Mouse (Mus musculus): Measurements from ENCODE around the gene Ikzf3. TPM values are rescaled to one million over a fixed set of nuclear protein-coding genes. Genes with fewer than 3 reads are reported as not detected.

Ikzf3 gene
- total RNA-seq, 2 experiments from 2014 or later: not detected

DNA sequence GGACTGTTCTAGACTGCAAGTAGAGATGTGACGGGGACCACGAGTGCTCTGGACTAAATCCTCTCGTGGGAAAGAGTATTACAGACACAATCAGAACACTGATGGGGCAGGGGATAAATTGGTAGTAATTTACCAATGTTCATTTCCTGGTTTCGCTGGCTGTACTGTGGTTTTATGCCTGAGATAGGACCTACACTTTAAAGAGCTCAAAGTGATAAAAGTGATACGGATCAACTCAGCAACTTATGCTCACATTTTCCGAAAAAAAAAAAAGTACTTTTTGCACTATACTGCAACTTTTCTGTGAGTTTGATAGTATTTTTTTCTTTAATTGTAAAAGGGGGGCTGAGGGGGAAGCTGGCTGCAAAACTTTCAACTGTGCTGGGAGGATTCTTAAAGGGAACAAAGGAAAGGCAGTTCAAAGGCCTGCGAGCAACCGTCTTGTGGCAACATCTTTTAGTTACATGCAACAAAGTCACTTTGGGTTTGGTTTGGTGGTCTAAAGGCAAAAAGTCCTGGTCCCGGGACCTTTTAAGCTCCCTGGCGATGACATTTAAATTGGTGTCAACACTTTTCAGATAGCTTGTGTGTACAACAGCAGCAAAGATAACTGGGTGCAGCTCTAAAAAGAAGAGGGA, 18.9 kb downstream of the Ikzf3 start:
- intact Hi-C loops (cut with DNase I): no loop called here
- DNase-seq (ENCODE audit: low spot score in 2 of 2): no peak

GRCm38 (mm10) chr11:98525140-98525539, 20.7 kb downstream of the Ikzf3 start:
- no peak for DNase-seq (ENCODE audit: low spot score in 2 of 2)

DNA sequence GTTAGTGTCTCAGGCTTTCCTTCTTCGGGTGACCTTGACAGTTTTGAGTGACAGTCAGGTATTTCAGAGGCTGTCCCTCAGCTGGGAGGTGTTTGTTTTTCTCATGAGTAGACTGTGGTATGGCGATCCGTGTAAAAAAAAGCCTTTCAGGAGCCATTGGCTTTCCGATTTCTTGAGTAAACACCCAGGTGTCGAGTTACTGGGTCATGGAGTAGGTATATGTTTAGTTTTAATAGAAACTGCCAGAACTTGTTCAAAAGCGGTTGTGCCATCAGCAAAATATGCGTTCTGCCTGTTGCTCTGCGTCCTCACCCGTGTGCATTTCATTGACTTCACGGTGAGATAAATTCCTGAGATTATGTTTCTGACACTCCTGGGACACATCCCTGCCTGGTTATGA, 25.4 kb downstream of the Ikzf3 start:
- no peak for DNase-seq (ENCODE audit: low spot score in 2 of 2)
- intact Hi-C loops (cut with DNase I): no loop called here

More at GRCm38 (mm10) chr11:98525140-98525539, 20.7 kb downstream of the Ikzf3 start:
- intact Hi-C loops (cut with DNase I): no loop called here

DNA sequence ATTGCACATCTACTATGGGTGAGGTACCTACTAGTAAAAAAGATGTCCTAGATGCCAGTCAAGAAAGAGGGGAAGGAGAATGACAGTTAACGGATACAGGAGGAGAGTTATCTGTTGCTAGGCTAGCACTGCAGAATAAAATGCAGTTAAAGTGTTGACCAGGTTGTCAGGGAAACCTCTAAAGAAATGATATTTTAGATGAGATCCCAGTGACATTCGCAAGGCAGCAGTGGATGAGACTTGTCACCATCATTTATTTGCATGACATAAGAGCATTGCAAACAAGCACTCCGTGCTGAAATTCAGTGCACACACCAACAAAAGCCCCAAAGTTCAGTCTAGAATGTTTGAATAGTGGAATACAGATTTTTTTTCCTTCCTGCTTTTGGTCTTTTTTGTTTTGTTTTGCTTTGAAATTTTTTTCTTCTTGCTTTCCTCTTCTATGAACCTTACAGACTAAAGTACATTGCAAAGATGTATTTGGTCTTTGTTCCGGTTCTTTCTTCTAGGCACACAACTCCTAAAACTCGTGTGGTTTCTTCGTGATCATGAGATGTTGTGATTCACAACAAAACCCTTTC, 32.4 kb downstream of the Ikzf3 start:
- intact Hi-C loops (cut with DNase I): no loop called here

DNA sequence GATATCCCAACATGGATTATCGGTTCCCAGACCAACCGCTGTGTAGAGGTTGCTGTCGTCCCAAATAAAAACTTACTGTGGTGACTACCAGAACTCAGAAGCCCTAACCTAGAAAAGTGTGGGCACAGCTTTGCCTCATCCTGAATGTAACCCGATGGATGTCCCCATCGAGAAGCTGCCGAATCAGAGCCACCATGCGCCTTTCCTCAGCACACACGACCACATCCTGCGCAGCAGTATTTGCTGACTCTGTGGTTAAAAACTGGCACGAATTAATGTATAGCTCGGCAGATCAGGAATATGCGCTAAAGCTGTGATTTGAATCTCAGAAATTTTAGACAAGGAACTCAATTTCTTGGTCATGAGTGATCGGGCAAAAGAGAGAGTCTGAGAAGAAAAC, 33.0 kb downstream of the Ikzf3 start:
- intact Hi-C loops (cut with DNase I): no loop called here
- no peak for DNase-seq (ENCODE audit: low spot score in 2 of 2)

More for the DNA sequence above, 32.4 kb downstream of the Ikzf3 start:
- DNase-seq (ENCODE audit: low spot score in 2 of 2): no peak

DNA sequence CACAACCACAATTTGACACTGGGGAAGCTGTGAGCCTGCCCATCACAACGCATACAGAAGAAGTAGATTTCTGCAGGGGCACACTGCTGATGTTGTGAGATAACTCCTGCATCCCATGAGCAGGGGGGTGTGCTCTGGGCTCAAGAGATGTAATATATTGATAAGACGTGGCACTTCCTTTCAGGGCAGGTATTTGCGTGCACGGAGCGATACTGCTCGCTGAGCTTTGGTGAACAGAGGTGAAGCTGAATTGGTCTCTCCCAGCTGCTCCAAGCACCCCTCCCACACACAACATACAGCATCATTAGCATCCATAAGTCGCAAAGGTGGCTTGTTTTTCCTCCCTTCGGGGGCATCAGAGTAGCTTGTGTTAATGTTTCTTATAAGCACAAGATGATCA, 35.7 kb downstream of the Ikzf3 start:
- no peak for DNase-seq (ENCODE audit: low spot score in 2 of 2)
- intact Hi-C loops (cut with DNase I): no loop called here

DNA sequence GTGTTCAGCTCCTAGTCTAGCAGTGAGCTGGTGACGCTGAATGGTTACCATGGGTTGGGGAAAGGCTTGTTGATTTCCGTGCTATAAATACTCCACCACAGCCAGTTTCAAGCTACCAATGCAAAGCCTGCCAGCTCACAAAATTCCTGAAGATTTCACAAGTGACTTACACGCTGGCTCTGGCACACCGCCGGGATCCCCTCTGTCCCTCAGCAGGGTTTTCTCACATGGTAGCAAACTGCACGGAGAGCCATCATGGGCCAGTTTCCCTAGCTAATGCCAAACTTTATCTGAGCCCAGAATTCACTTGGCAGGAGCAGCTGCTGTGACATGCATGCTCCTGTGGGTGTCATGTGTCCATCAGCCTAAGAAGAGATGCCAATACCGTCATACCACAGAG, 36.4 kb downstream of the Ikzf3 start:
- DNase-seq (ENCODE audit: low spot score in 2 of 2): peak; percentile 13 to 19
- intact Hi-C loops (cut with DNase I): no loop called here

DNA sequence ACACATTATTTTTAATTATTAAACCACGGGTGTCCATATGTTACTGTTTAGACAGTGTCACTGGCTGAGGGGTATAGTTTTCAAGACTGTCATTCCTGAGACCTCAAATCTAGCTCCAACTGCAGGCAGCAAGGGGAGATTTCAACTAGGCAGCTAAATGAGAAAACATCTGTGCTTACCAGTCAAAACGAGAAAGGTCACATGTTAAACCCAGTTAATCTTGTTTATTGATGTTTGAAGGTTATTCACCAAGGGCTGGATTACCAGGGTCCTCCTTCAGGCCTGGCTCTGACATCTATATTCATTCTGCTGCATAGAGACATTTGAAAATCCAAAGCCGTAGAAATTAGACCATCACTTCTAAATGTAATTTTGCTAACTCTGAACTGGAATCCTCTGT, 40.9 kb downstream of the Ikzf3 start:
- intact Hi-C loops (cut with DNase I): no loop called here
- DNase-seq (ENCODE audit: low spot score in 2 of 2): no peak

DNA sequence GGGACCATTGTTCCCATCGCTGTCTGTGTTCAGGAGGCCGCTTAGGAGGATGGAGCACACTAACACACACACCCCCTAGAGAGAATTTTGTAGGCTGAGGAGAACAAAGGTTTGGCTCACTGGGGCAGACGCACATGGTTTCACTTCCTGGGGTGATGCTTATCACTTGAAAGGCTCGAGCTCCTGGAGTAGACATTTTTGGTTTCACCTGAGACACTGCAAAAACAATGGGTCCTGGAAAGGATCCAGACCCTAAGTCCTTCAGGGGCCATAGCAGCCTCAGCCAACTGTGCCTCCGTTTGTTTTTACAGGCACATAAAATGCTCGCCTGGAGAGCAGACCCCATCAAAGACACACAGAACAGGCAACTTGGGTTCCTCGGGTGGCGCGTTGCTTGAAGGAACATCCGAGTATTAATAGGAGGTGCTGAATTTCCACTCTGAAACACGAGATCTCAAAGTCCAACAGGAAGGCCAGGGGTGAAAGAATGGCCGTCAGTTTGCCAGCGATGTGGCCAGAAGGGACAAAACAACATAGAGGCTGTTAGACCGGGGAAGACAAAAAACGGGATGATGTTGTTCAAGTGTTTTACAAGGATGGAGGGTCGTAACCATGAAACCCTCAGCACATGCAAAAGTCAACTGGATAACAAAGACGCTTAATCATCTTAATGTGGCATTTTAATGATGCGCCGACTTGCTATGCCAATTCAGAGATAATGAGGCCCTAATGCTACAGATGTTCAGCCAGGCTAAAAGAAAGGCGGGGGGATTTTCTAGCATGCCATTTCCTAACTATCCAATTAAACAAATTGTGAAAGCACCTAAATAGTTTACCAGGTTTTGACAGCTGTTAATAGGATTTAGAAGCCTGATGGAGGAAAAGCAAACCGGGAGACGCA, 48.2 kb downstream of the Ikzf3 start:
- no peak for DNase-seq (ENCODE audit: low spot score in 2 of 2)
- intact Hi-C loops (cut with DNase I): no loop called here

DNA sequence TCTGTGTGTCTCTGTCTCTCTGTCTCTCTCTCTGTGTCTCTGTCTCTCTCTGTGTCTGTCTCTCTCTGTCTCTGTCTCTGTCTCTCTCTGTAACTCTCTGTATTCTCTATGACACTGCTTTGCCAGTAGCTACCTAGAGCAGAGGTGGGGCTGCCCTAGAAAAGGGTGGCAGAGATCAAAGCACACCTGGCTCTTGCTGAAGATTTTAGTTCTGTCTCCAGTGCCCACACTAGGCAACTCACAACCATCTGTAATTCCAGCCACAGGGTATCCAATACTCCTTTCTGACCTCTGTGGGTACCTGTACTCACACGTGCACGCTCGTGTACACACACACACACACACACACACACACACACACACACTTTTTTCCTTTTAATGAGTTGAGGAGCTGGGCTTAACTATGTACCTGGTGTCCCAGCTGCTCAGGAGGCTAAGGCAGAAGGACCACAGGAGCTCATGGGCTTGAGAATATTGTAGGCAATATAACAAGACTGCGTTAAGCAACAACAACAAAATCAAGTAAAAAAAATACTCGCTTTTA, 50.6 kb downstream of the Ikzf3 start:
- intact Hi-C loops (cut with DNase I): no loop called here
- DNase-seq (ENCODE audit: low spot score in 2 of 2): no peak

- no peak for DNase-seq (ENCODE audit: low spot score in 2 of 2)
- intact Hi-C loops (cut with DNase I): no loop called here
These were observed 52.4 kb downstream of the Ikzf3 start for GRCm38 (mm10) chr11:98493394-98493793.

DNA sequence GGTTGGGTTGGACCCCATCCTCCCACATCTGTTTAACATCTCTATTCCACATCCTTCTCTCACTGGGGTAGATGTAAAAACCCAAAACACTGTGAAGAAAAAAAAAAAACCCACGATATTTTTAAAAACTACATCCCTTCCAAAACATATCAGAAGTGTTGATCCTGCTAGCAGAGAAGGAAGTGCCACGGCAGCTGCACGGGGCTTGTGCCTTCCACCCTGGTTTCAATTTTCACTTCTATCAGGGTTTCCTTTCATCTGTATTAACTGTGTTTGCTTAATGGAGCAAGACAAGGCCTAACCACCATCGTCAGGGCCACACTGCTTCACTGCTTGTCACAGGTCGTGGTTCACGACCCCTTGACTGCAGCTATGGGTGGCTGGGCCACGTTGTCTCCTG, 52.9 kb downstream of the Ikzf3 start:
- no peak for DNase-seq (ENCODE audit: low spot score in 2 of 2)
- intact Hi-C loops (cut with DNase I): no loop called here

GRCm38 (mm10) chr11:98491571-98491970, 54.3 kb downstream of the Ikzf3 start:
- DNase-seq (ENCODE audit: low spot score in 2 of 2): no peak
- intact Hi-C loops (cut with DNase I): no loop called here

GRCm38 (mm10) chr11:98488540-98489234, 57.1 kb downstream of the Ikzf3 start:
- intact Hi-C loops (cut with DNase I): no loop called here
- DNase-seq (ENCODE audit: low spot score in 2 of 2): no peak

DNA sequence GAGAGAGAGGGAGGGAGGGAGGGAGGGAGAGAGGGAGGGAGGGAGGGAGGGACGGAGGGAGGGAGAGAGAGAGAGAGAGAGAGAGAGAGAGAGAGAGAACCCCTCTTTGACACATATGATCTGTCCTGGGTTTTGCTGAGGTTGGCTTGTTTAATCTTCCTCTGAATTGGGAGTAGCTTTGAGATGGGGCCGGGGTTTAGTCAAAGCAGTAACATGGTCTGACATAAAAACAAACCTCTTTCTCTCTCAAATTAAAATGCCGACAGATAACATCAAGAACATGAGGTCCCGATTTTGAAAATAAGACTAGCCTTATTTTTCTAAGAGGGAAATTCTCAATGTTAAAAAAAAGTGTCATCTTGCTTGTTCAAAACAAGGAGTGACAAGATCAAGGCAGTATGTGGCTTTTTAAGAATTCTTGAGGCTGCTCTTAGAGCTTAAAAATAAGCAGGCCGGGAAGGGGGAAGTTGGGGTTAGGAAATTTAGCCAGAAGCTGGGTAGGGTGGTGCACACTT, 58.2 kb downstream of the Ikzf3 start:
- no peak for DNase-seq (ENCODE audit: low spot score in 2 of 2)
- intact Hi-C loops (cut with DNase I): no loop called here

GRCm38 (mm10) chr11:98485749-98486148, 60.1 kb downstream of the Ikzf3 start:
- intact Hi-C loops (cut with DNase I): no loop called here
- no peak for DNase-seq (ENCODE audit: low spot score in 2 of 2)

DNA sequence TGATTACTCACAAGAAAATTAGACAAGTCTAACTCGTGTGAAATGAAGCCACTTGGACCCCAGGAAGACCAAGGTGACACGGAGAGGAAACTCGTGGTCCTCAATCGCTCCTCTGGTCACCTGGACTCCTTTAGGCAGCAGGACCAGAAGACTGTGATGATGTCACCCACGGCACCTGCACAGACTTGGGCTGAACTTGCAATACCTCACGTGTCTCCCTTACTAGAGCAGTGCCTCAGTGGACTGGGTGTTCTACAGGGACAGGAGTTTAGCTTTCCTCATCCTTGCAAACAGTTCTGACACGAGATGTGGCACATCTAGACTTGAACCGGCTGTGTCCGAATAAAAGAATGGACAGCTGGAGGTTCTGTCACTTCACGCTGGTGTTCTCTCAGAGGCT, 63.8 kb downstream of the Ikzf3 start:
- DNase-seq (ENCODE audit: low spot score in 2 of 2): no peak
- intact Hi-C loops (cut with DNase I): no loop called here

DNA sequence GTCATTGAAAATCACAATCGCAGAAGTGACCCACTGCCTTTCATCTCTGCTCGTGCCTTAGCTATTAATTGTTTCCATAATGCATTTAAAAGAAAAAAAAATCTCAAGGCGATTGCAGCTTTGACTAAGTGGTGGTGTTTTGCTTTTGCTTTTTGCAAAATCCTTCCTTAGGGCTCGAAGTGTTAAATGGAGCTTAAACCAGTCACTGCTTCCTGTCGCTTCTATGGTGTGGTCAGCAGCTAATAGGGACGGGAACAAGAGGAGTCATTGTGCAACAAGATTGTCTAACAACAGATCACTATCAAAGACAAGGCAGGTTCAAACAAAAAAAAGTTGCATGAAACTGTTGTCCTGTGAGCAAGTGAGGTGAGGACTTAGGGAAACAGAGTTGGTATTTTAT, 64.6 kb downstream of the Ikzf3 start:
- no peak for DNase-seq (ENCODE audit: low spot score in 2 of 2)
- intact Hi-C loops (cut with DNase I): no loop called here

- no peak for DNase-seq (ENCODE audit: low spot score in 2 of 2)
- intact Hi-C loops (cut with DNase I): no loop called here
These were observed 65.8 kb downstream of the Ikzf3 start for GRCm38 (mm10) chr11:98479940-98480497.

Measured in left cerebral cortex, postnatal 36 days (tissue).